Mouse (Mus musculus) left cerebral cortex, adult 2 months (tissue): Measurements from ENCODE around the gene Capn5. TPM values are rescaled to one million over a fixed set of nuclear protein-coding genes. Genes with fewer than 3 reads are reported as not detected.

Experiments used
- DNase-seq, 2 experiments: peaks; one replicate each; pipeline ENCODE4 v3.0.0; 2021 to 2022; ENCODE audit warnings: low spot score in 2 of 2, mixed read lengths in 1 of 2; ENCODE audit errors: extremely low spot score in 1 of 2
- H3K27ac ChIP-seq: fragments of 200-600 bp; 2 replicates; pipeline ENCODE4 v1.8.1; 2022
- H3K4me3 ChIP-seq: fragments of 200-600 bp; 2 replicates; pipeline ENCODE4 v1.8.1; 2022
- CTCF ChIP-seq: fragments of 200-600 bp; IDR thresholded peaks from 2 replicates; pipeline ENCODE4 v1.8.1; 2022; ENCODE audit warnings: antibody characterized with exemption, mild to moderate bottlenecking, moderate library complexity
- intact Hi-C: fragments of 180-260 bp; cut with DNase I; formaldehyde crosslinking; loops from one replicate; pipeline ENCODE4 v1.15.1; 2025
- total RNA-seq, 2 experiments: library from RNA; stranded (reverse); gene quantifications; 2 replicates each; pipeline ENCODE4 v1.2.3; 2021

The Capn5 gene
- total RNA-seq, 2 experiments from 2014 or later = 30.8 to 36.1 TPM

GRCm38 (mm10) chr7:98102488-98102887 lies 75.6 kb downstream of the Capn5 start:
- no peak for DNase-seq
- no peak for TF ChIP-seq CTCF
- intact Hi-C loops = no loop called here
- H3K27ac ChIP-seq = no peak overlapping the region; the same call in 1 of the 2 replicates
- no peak overlapping the region for H3K4me3 ChIP-seq

- no peak for TF ChIP-seq CTCF
- DNase-seq = no peak
- intact Hi-C loops = no loop called here
- H3K4me3 ChIP-seq = no peak overlapping the region
- H3K27ac ChIP-seq = no peak overlapping the region
Observed at GRCm38 (mm10) chr7:98097557-98097956, 80.5 kb downstream of the Capn5 start.

GRCm38 (mm10) chr7:98095852-98096251 lies 82.2 kb downstream of the Capn5 start:
- Histone ChIP-seq H3K27ac (no peak overlapping the region), H3K4me3 (no peak overlapping the region)
- no peak for DNase-seq
- no peak for TF ChIP-seq CTCF
- intact Hi-C loops = no loop called here

GRCm38 (mm10) chr7:98086346-98086745 lies 91.7 kb downstream of the Capn5 start:
- no peak for DNase-seq
- intact Hi-C loops = no loop called here
- peak; percentile 55 for TF ChIP-seq CTCF

GRCm38 (mm10) chr7:98085314-98085713 lies 92.8 kb downstream of the Capn5 start:
- TF ChIP-seq CTCF = no peak
- Histone ChIP-seq H3K4me3 (no peak overlapping the region), H3K27ac (no peak overlapping the region)
- intact Hi-C loops = no loop called here
- no peak for DNase-seq

More at GRCm38 (mm10) chr7:98086346-98086745, 91.7 kb downstream of the Capn5 start:
- no peak overlapping the region for H3K4me3 ChIP-seq
- H3K27ac ChIP-seq = no peak overlapping the region

- Histone ChIP-seq H3K27ac (no peak overlapping the region), H3K4me3 (no peak overlapping the region)
- no peak for DNase-seq
- intact Hi-C loops = no loop called here
- TF ChIP-seq CTCF = no peak
Observed at GRCm38 (mm10) chr7:98084541-98085293, 93.4 kb downstream of the Capn5 start.

GRCm38 (mm10) chr7:98082376-98082775 lies 95.7 kb downstream of the Capn5 start:
- Histone ChIP-seq H3K27ac (no peak overlapping the region), H3K4me3 (no peak overlapping the region)
- intact Hi-C loops = no loop called here
- no peak for TF ChIP-seq CTCF
- DNase-seq = no peak

- Histone ChIP-seq H3K27ac (no peak overlapping the region), H3K4me3 (no peak overlapping the region)
- DNase-seq = no peak
- TF ChIP-seq CTCF = no peak
- intact Hi-C loops = no loop called here
Observed at GRCm38 (mm10) chr7:98077453-98077852, 100.6 kb downstream of the Capn5 start.

- DNase-seq = peak; percentile 60 to 80
- intact Hi-C loops = loop anchor here (1.0 kb wide), 1 partner anchor 49 kb away; no protein-coding TSS in a partner anchor
- TF ChIP-seq CTCF = peak; percentile 97
- no peak overlapping the region for H3K4me3 ChIP-seq
- no peak overlapping the region for H3K27ac ChIP-seq
Observed at GRCm38 (mm10) chr7:98071620-98072019, 106.5 kb downstream of the Capn5 start.

Other genes starting within 250 kb of the Capn5 start
- 10 to 100 TPM; 12.7 to 15.1 TPM for gene Myo7a, start 58.8 kb downstream of the Capn5 start, total RNA-seq
- gene Omp, start 32.8 kb downstream of the Capn5 start, total RNA-seq = under 1 TPM; 0.77 to 0.89 TPM
- under 1 TPM in 1 of 2 experiments, not detected in 1; 0.14 TPM for gene B3gnt6, start 21.2 kb upstream of the Capn5 start, total RNA-seq
- 10 to 100 TPM; 22.2 to 25.4 TPM for gene Acer3, start 142.9 kb upstream of the Capn5 start, total RNA-seq
- gene Tsku, start 183.1 kb upstream of the Capn5 start, total RNA-seq = 1 to 10 TPM; 2.9 to 3.4 TPM